8 mouse cellular contexts compared by ENCODE assay signal in genomic region chr16:10991737-10992089, GRCm38 (mm10).
A peak's percentile ranks its signal among the peaks of the same experiment; 100 is the strongest.
DNase-seq lines count a peak whose midpoint lies in the region; ATAC-seq lines count a peak whose summit lies in the region.

No protein-coding gene starts in this region.

- H3K9me3 ChIP-seq in kidney, embryonic 16.5 days (ENCODE audit: low read length) = peaks cover 5% of the 10 kb centered on the region; the same call in 1 of the 2 replicates
- no peaks in the 10 kb centered on the region for H3K9me3 ChIP-seq in embryonic facial prominence, embryonic 11.5 days (replicated peaks; ENCODE audit: control insufficient read depth, low read length)
- H3K9me3 ChIP-seq in intestine, embryonic 15.5 days = no peaks in the 10 kb centered on the region

- peaks cover 5% of the 10 kb centered on the region; the same call in 1 of the 2 replicates for H3K36me3 ChIP-seq in kidney, embryonic 16.5 days (ENCODE audit: insufficient read depth, low read length)
- peaks cover 4% of the 10 kb centered on the region for H3K36me3 ChIP-seq in embryonic facial prominence, embryonic 11.5 days (replicated peaks; ENCODE audit: control insufficient read depth, insufficient read depth, low read depth, low read length)
- no peaks in the 10 kb centered on the region for H3K36me3 ChIP-seq in intestine, embryonic 15.5 days

- 41% methylated on average over 5 of the region's 5 CpGs for WGBS in kidney, embryonic 16.5 days
- 57% methylated on average over 5 of the region's 5 CpGs for WGBS in embryonic facial prominence, embryonic 11.5 days
- WGBS in intestine, embryonic 15.5 days = 44% methylated on average over 5 of the region's 5 CpGs

- H3K4me1 ChIP-seq in kidney, embryonic 16.5 days (ENCODE audit: insufficient read depth, low read length) = peaks cover 44% of the 10 kb centered on the region
- no peaks in the 10 kb centered on the region for H3K4me1 ChIP-seq in embryonic facial prominence, embryonic 11.5 days (ENCODE audit: control insufficient read depth, insufficient read depth, low read length)
- H3K4me1 ChIP-seq in intestine, embryonic 15.5 days (replicated peaks) = peaks cover 19% of the 10 kb centered on the region

- H3K27me3 ChIP-seq in kidney, embryonic 16.5 days (ENCODE audit: insufficient read depth, low read length) = no peaks in the 10 kb centered on the region
- H3K27me3 ChIP-seq in embryonic facial prominence, embryonic 11.5 days (ENCODE audit: control insufficient read depth, insufficient read depth, low read length) = no peaks in the 10 kb centered on the region
- H3K27me3 ChIP-seq in intestine, embryonic 15.5 days (replicated peaks) = no peaks in the 10 kb centered on the region

- peak overlapping the region; percentile 88 for H3K9ac ChIP-seq in kidney, embryonic 16.5 days (replicated peaks; ENCODE audit: low read length)
- peak overlapping the region; percentile 85 for H3K9ac ChIP-seq in embryonic facial prominence, embryonic 11.5 days (replicated peaks; ENCODE audit: low read length)
- peak overlapping the region; percentile 91 for H3K9ac ChIP-seq in intestine, embryonic 15.5 days

- H3K4me3 ChIP-seq in kidney, embryonic 16.5 days (ENCODE audit: low read length) = peak overlapping the region; percentile 82
- H3K4me3 ChIP-seq in embryonic facial prominence, embryonic 11.5 days (ENCODE audit: low read depth, low read length) = peak overlapping the region; percentile 74
- peak overlapping the region; percentile 87 for H3K4me3 ChIP-seq in intestine, embryonic 15.5 days (replicated peaks)

- H3K4me2 ChIP-seq in kidney, embryonic 16.5 days (replicated peaks; ENCODE audit: low read depth, low read length) = peak overlapping the region; percentile 58
- H3K4me2 ChIP-seq in embryonic facial prominence, embryonic 11.5 days (ENCODE audit: low read depth, low read length) = peak overlapping the region; percentile 79
- H3K4me2 ChIP-seq in intestine, embryonic 15.5 days (replicated peaks) = peak overlapping the region; percentile 73

- H3K27ac ChIP-seq in kidney, embryonic 16.5 days (ENCODE audit: low read length) = peak overlapping the region; percentile 90; the same call in 1 of the 2 replicates
- no peak overlapping the region for H3K27ac ChIP-seq in embryonic facial prominence, embryonic 11.5 days (replicated peaks; ENCODE audit: low read depth, low read length)
- H3K27ac ChIP-seq in intestine, embryonic 15.5 days = peak overlapping the region; percentile 92

- no peak; the same call in 1 of the 2 replicates for ATAC-seq in kidney, embryonic 16.5 days (ENCODE audit: low FRiP score, low TSS enrichment)
- no peak for ATAC-seq in embryonic facial prominence, embryonic 11.5 days (replicated peaks; ENCODE audit: insufficient number of reproducible peaks, low FRiP score, low TSS enrichment, low read depth)
- ATAC-seq in intestine, embryonic 15.5 days = peak; percentile 2; the same call in 1 of the 2 replicates

- DNase-seq in kidney, adult 11 months = no peak
- no peak for DNase-seq in embryonic facial prominence, embryonic 11.5 days (ENCODE audit: low spot score)
- DNase-seq in naive thymus-derived CD4-positive, alpha-beta T cell, adult 2 months (ENCODE audit: low read depth) = peak; percentile 42
- no peak for DNase-seq in layer of hippocampus, postnatal 36 days
- DNase-seq in cerebellum, postnatal 25 days = no peak
- no peak for DNase-seq in layer of hippocampus, postnatal 25 days (ENCODE audit: extremely low spot score in 1 of 2, low spot score in 1 of 2)
